Mouse (Mus musculus): Measurements from ENCODE around the gene Mettl2. TPM values are rescaled to one million over a fixed set of nuclear protein-coding genes. Genes with fewer than 3 reads are reported as not detected.

The Mettl2 gene
- polyA plus RNA-seq, 1 experiment from 2014 or later, result 27.3 TPM

DNA sequence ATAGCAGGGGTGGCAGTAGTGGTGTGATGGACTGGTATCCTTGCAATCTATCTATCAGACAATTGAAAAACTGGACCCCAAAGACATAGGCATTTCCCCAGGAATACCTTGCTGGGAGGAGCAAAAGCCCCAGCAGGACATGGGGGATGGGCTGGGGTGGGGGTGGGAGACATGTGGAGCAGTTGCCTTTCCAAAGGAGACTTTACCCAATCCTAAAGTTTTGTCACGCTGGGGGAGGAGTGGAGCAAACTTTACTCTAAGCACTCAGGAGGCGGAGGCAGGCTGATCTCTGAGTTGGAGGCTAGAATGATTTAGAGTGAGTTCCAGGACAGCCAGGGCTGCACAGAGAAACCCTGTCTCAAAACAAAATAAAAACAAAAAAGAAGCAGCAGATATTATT, 35.2 kb downstream of the Mettl2 start:
- no peak for DNase-seq (ENCODE audit: low spot score)
- WGBS, result 97% methylated on average over 2 of the region's 2 CpGs
- no peaks in the 10 kb centered on the region for H3K36me3 ChIP-seq (replicated peaks; ENCODE audit: control insufficient read depth, insufficient read depth)

GRCm38 (mm10) chr11:105164516-105165510, 38.6 kb downstream of the Mettl2 start:
- H3K4me1 ChIP-seq (replicated peaks; ENCODE audit: control insufficient read depth, insufficient read depth, low read length), result no peaks in the 10 kb centered on the region
- H3K4me3 ChIP-seq (replicated peaks; ENCODE audit: low read length), result no peak overlapping the region
- H3K9ac ChIP-seq, result no peak overlapping the region
- H3K27ac ChIP-seq, result no peak overlapping the region
- H3K36me3 ChIP-seq (replicated peaks; ENCODE audit: control insufficient read depth, insufficient read depth), result no peaks in the 10 kb centered on the region
- H3K9me3 ChIP-seq (ENCODE audit: control insufficient read depth, low read length), result peaks cover 8% of the 10 kb centered on the region; the same call in 1 of the 2 replicates
- ATAC-seq (ENCODE audit: low FRiP score) (no peak), DNase-seq (ENCODE audit: low spot score) (no peak)
- H3K27me3 ChIP-seq (ENCODE audit: control insufficient read depth, insufficient read depth, low read length), result no peaks in the 10 kb centered on the region
- no peak overlapping the region for H3K4me2 ChIP-seq (replicated peaks)
- WGBS, result 84% methylated on average over 69 of the region's 69 CpGs

More for the DNA sequence above, 35.2 kb downstream of the Mettl2 start:
- peaks cover 8% of the 10 kb centered on the region; the same call in 1 of the 2 replicates for H3K9me3 ChIP-seq (ENCODE audit: control insufficient read depth, low read length)
- H3K4me3 ChIP-seq (replicated peaks; ENCODE audit: low read length), result no peak overlapping the region
- H3K4me1 ChIP-seq (replicated peaks; ENCODE audit: control insufficient read depth, insufficient read depth, low read length), result no peaks in the 10 kb centered on the region
- no peaks in the 10 kb centered on the region for H3K27me3 ChIP-seq (ENCODE audit: control insufficient read depth, insufficient read depth, low read length)
- H3K27ac ChIP-seq, result no peak overlapping the region
- H3K9ac ChIP-seq, result no peak overlapping the region
- no peak overlapping the region for H3K4me2 ChIP-seq (replicated peaks)
- no peak for ATAC-seq (ENCODE audit: low FRiP score)

DNA sequence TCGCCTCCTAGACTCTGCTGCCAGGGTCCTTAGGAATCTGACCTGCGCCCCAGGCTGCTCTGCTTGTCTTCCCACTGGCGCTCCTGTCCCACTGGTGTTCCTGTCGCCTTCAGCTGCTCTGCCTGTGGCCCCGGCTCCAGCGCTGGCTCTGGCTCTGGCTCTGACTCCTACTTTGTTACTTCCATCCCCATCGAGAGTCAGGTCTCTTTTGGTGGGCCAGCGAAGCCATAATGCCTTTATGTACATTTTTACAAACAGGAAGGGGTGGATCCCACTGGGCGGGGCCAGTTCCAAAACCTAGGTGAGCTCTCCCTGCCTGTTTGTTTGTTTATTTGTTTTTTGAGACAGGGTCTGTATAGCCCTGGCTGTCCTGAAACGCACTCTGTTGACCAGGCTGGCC, 40.6 kb downstream of the Mettl2 start:
- no peaks in the 10 kb centered on the region for H3K27me3 ChIP-seq (ENCODE audit: control insufficient read depth, insufficient read depth, low read length)
- DNase-seq (ENCODE audit: low spot score) (no peak), ATAC-seq (ENCODE audit: low FRiP score) (no peak)
- no peak overlapping the region for H3K9ac ChIP-seq
- H3K4me2 ChIP-seq (replicated peaks), result no peak overlapping the region
- no peaks in the 10 kb centered on the region for H3K4me1 ChIP-seq (replicated peaks; ENCODE audit: control insufficient read depth, insufficient read depth, low read length)
- no peak overlapping the region for H3K4me3 ChIP-seq (replicated peaks; ENCODE audit: low read length)
- H3K36me3 ChIP-seq (replicated peaks; ENCODE audit: control insufficient read depth, insufficient read depth), result no peaks in the 10 kb centered on the region
- H3K27ac ChIP-seq, result no peak overlapping the region
- peaks cover 8% of the 10 kb centered on the region; the same call in 1 of the 2 replicates for H3K9me3 ChIP-seq (ENCODE audit: control insufficient read depth, low read length)
- 91% methylated on average over 10 of the region's 10 CpGs for WGBS

GRCm38 (mm10) chr11:105178516-105178915, 52.3 kb downstream of the Mettl2 start, which contains the start of gene Tlk2:
Gene Tlk2, plus strand, starts transcription at chr11:105178807.
- H3K4me2 ChIP-seq (replicated peaks), result peak within 1 kb of the TSS; percentile 93
- H3K4me3 ChIP-seq (replicated peaks; ENCODE audit: low read length), result peak within 1 kb of the TSS; percentile 94; the same call in 1 of the 2 replicates
- DNase-seq (ENCODE audit: low spot score), result no peak
- no peaks in the 10 kb centered on the region for H3K27me3 ChIP-seq (ENCODE audit: control insufficient read depth, insufficient read depth, low read length)
- no peaks in the 10 kb centered on the region for H3K9me3 ChIP-seq (ENCODE audit: control insufficient read depth, low read length)
- H3K36me3 ChIP-seq (replicated peaks; ENCODE audit: control insufficient read depth, insufficient read depth), result no peaks in the 10 kb centered on the region
- no peak for ATAC-seq (ENCODE audit: low FRiP score)
- 47% methylated on average over 2 of the region's 2 CpGs for WGBS
- H3K27ac ChIP-seq, result no peak within 1 kb of the TSS
- H3K4me1 ChIP-seq (replicated peaks; ENCODE audit: control insufficient read depth, insufficient read depth, low read length), result peaks cover 24% of the 10 kb centered on the region
- H3K9ac ChIP-seq, result no peak within 1 kb of the TSS

DNA sequence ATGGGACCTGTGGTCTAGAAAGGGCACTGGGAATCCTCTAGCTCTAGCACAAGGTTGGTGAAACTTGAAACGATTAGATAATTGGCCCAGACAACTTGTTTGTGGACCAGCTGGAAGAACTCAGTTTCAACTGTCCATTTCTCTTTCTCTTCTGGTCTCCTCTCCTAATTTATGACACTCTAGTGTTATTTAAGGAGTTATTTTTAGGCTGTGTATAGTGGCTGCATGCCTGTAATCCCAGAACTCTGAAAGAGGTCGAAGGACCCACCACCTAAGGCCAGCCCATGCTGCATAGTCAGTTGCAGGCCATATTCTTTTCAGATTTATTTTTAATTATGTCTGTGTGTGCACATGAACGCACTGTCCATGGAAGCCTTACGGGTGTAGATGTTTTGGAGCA, 53.3 kb downstream of the Mettl2 start:
- Histone ChIP-seq H3K36me3 (replicated peaks; ENCODE audit: control insufficient read depth, insufficient read depth) (peaks cover 6% of the 10 kb centered on the region), H3K9me3 (ENCODE audit: control insufficient read depth, low read length) (no peaks in the 10 kb centered on the region), H3K27me3 (ENCODE audit: control insufficient read depth, insufficient read depth, low read length) (no peaks in the 10 kb centered on the region), H3K27ac (no peak overlapping the region), H3K4me3 (replicated peaks; ENCODE audit: low read length) (peak overlapping the region; percentile 94; the same call in 1 of the 2 replicates), H3K4me2 (replicated peaks) (peak overlapping the region; percentile 93), H3K9ac (0 out of 2 replicates have a peak overlapping the region, but pooled peaks have one; percentile 96), H3K4me1 (replicated peaks; ENCODE audit: control insufficient read depth, insufficient read depth, low read length) (peaks cover 24% of the 10 kb centered on the region)
- 72% methylated on average over 4 of the region's 4 CpGs for WGBS
- no peak for DNase-seq (ENCODE audit: low spot score)
- ATAC-seq (ENCODE audit: low FRiP score), result no peak

DNA sequence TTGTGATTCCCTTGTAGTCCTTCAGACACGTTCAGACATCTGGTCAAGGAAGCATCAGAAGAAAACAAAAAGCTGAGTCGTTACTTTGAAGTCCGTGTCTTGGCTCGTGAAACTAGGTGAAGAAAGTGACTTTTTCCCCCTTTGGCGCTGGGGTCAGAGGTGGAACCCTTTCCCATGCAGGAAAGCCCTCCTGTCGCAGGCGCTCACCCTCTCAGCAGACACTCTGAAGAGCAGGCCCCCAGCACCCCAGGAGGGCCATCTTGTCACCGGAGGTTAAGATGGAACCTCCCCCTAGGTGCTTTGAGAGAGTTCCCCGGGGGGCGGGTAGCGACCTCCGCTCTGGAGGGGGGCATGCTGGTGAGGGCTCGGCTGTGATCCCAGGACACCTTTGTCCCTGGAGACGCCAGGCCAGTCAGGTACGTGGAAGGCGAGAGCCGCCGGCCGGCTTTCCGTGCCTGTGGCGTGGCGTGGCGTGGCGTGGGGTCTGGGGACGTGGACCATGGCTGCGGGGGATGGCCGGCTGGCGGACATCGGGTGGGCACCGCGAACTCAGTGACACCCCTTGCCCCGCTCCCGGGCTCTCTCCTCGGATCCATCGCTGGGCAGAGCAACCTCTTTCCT, 54.4 kb downstream of the Mettl2 start:
- Histone ChIP-seq H3K9me3 (ENCODE audit: control insufficient read depth, low read length) (no peaks in the 10 kb centered on the region), H3K9ac (peak overlapping the region; percentile 96), H3K4me3 (replicated peaks; ENCODE audit: low read length) (peak overlapping the region; percentile 94), H3K4me1 (replicated peaks; ENCODE audit: control insufficient read depth, insufficient read depth, low read length) (peaks cover 24% of the 10 kb centered on the region), H3K4me2 (replicated peaks) (peak overlapping the region; percentile 93), H3K36me3 (replicated peaks; ENCODE audit: control insufficient read depth, insufficient read depth) (peaks cover 16% of the 10 kb centered on the region), H3K27me3 (ENCODE audit: control insufficient read depth, insufficient read depth, low read length) (no peaks in the 10 kb centered on the region), H3K27ac (peak overlapping the region; percentile 95)
- ATAC-seq (ENCODE audit: low FRiP score), result no peak; the same call in none of the 2 replicates
- WGBS, result 0% methylated on average over 34 of the region's 35 CpGs
- no peak for DNase-seq (ENCODE audit: low spot score)

- no peaks in the 10 kb centered on the region for H3K9me3 ChIP-seq (ENCODE audit: control insufficient read depth, low read length)
- peak; percentile 92 for DNase-seq (ENCODE audit: low spot score)
- H3K4me3 ChIP-seq (replicated peaks; ENCODE audit: low read length), result peak overlapping the region; percentile 94
- H3K4me1 ChIP-seq (replicated peaks; ENCODE audit: control insufficient read depth, insufficient read depth, low read length), result peaks cover 24% of the 10 kb centered on the region
- under 1% methylated on average over 53 of the region's 60 CpGs for WGBS
- H3K27ac ChIP-seq, result peak overlapping the region; percentile 95
- H3K36me3 ChIP-seq (replicated peaks; ENCODE audit: control insufficient read depth, insufficient read depth), result peaks cover 21% of the 10 kb centered on the region
- ATAC-seq (ENCODE audit: low FRiP score), result peak; percentile 96
- no peaks in the 10 kb centered on the region for H3K27me3 ChIP-seq (ENCODE audit: control insufficient read depth, insufficient read depth, low read length)
- H3K4me2 ChIP-seq (replicated peaks), result peak overlapping the region; percentile 93
- peak overlapping the region; percentile 97 for H3K9ac ChIP-seq
Measured at GRCm38 (mm10) chr11:105181126-105181637, 55.0 kb downstream of the Mettl2 start.

GRCm38 (mm10) chr11:105181689-105182460, 55.6 kb downstream of the Mettl2 start:
- Histone ChIP-seq H3K4me3 (replicated peaks; ENCODE audit: low read length) (peak overlapping the region; percentile 94), H3K9ac (peak overlapping the region; percentile 97), H3K27me3 (ENCODE audit: control insufficient read depth, insufficient read depth, low read length) (no peaks in the 10 kb centered on the region), H3K27ac (peak overlapping the region; percentile 92), H3K36me3 (replicated peaks; ENCODE audit: control insufficient read depth, insufficient read depth) (peaks cover 21% of the 10 kb centered on the region), H3K4me1 (replicated peaks; ENCODE audit: control insufficient read depth, insufficient read depth, low read length) (peaks cover 24% of the 10 kb centered on the region), H3K9me3 (ENCODE audit: control insufficient read depth, low read length) (no peaks in the 10 kb centered on the region), H3K4me2 (replicated peaks) (peak overlapping the region; percentile 93)
- peak; percentile 67 for ATAC-seq (ENCODE audit: low FRiP score)
- DNase-seq (ENCODE audit: low spot score), result no peak
- 8% methylated on average over 70 of the region's 89 CpGs for WGBS
